Mouse (Mus musculus): ENCODE measurements around the gene Ndufab1. TPM values are rescaled to one million over a fixed set of nuclear protein-coding genes. Genes with fewer than 3 reads are reported as not detected.

Ndufab1 gene
- total RNA-seq, 2 experiments from 2014 or later: 45.8 to 168 TPM

- ATAC-seq (replicated peaks; ENCODE audit: low FRiP score, poor library complexity, severe bottlenecking): no peak
Measured at GRCm38 (mm10) chr7:122074374-122074773, 27.3 kb downstream of the Ndufab1 start.

GRCm38 (mm10) chr7:122067517-122068381, 33.9 kb downstream of the Ndufab1 start:
- ATAC-seq (replicated peaks; ENCODE audit: low FRiP score, poor library complexity, severe bottlenecking): no peak

DNA sequence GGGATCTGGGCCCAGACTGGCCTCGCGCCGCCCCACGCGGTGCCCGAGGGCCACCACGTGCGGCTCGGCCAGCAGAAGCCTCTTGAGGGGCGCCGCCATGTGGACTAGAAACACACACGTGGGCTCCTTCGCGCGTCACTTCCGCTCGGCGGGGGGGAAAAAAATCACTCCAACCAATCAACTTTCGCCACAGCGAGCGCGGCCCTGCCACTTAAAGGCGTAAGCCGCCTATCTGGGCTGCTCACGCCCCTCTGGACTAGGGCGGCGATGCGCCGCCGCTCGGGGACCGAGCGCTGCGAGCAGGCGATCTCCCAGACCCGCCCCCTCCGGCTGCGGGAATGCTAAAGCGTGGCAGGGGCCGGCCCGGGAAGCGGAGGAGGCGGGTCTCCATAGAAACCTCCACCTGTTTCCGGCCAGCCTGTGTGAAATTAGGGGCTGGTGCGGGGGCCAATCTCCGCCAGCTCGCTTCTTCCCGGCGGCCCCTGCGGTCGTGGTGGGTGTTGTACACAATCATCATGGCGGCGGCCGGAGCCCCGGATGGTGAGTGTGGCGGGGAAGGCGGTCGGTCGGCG, 34.7 kb downstream of the Ndufab1 start, which contains the start of the genes Ubfd1 and Ears2:
Gene Ubfd1 (plus strand): TSS at position 231 of the 572 bp plus-strand sequence.
Gene Ears2 (minus strand): TSS at position 319 of the 572 bp plus-strand sequence.
- ATAC-seq (replicated peaks; ENCODE audit: low FRiP score, poor library complexity, severe bottlenecking): peak; percentile 96

DNA sequence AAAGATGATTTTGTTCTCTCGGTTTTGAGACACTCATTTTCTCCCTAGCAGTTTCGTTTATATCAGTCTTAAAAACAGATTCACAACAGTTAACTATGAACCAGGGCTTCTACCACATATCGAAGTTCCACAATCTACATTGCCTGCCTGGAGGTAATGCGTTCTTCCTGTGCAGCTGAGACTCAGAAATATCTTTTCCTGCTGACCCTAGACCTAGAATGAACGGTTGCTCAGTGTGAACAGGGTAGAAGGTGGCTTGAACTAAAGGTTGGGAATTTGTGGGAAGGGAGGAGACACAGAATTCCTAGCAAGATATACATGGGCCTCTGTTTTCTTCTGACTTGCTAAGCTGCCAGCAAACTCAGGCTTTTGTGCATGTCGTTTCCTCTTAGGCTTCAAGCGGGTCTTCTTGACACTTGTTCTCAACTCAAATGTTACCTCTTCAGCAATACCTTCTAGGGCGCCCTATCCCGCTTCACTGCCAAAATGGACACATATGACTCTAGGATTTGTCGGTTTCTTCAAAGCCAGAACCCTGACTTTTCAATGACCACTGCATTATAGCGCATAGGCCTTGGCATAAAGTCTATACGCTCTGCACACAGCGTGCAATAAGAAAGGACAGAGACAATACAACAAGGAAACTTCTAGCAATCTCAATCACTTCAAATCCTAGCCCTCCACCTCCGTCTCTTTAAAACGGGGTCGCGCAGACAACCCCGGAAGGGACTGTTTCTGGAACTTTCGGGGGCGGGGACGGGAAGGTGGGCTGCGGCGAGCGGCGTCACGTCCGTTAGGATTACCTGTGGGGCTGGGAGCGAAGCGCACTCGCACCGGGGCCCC, 35.4 kb downstream of the Ndufab1 start:
- no peak for ATAC-seq (replicated peaks; ENCODE audit: low FRiP score, poor library complexity, severe bottlenecking)

DNA sequence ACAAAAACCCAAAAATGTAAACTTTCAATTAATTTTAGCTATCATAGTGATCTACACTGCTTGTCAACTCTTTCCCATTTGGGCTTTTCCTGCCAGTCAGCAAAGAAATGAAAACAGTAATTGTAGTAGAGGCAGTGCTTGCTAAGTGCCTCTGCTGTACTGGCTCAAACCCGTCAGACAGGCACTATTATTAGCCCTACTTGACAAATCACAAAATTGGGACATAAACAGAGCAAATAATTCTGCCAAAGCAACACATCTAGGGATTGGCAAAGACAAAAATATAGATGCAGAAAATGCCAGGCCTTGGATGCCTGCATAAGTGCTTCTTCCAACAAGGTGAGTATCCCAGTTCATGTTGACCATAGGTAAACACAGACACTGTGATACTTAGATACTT, 36.0 kb downstream of the Ndufab1 start:
- no peak for ATAC-seq (replicated peaks; ENCODE audit: low FRiP score, poor library complexity, severe bottlenecking)

DNA sequence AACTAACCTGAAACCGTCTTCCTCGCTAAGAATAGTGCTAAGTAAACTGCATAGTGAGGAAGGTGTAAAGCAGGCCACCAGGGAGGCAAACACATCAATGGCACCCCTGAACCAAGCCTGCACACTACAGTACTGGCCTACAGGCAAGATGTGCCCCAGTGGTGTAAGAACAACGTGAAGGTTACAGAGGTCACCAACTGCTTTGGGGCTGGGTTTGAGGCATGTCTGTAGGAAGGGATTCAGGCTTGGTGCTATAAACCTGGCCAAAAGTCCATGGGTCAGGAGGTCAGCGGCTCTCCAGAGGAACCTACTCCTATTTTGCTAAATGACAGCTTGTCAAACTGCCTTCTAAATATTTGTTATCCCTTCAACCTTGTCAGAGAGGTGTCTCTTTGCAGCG, 45.1 kb downstream of the Ndufab1 start:
- no peak for ATAC-seq (replicated peaks; ENCODE audit: low FRiP score, poor library complexity, severe bottlenecking)

DNA sequence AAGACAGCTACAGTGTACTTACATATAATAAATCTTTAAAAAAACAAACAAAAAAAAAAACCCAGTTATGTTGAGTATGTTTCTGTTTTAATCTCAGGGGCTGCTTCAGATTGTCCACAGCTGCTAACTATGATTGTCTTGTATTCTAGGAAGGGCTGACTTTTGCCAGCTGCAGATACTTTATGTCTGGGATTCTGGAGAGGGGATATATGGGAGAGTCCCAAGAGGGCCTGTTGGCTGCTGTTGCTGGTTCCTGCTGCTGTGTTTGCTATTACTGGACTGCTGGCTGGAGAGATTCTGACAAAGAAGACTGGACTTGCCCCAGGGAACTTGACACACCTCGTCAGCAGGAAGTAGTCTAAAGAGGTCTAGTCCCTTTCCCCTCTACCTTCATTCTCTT, 50.9 kb downstream of the Ndufab1 start:
- ATAC-seq (replicated peaks; ENCODE audit: low FRiP score, poor library complexity, severe bottlenecking): no peak

DNA sequence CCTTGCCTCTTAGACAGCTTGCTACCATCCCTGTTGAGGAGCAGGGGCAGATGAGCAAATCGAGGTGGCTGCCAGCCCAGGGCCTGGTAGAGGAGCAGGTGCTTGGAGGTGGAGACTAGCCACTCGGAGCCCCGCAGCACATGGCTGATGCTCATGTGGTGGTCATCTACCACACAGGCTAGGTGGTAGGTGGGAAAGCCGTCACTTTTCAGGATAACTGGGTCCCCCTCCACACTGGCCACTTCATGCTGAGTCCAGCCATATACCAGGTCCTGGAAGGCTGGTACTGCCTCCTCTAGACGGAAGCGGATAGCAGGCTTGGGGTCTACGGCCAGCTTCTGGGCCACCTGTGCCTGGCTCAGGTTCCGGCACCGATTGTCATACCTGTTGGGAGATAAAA, 53.5 kb downstream of the Ndufab1 start:
- peak; percentile 49; the same call in 1 of the 2 replicates for ATAC-seq (replicated peaks; ENCODE audit: low FRiP score, poor library complexity, severe bottlenecking)

DNA sequence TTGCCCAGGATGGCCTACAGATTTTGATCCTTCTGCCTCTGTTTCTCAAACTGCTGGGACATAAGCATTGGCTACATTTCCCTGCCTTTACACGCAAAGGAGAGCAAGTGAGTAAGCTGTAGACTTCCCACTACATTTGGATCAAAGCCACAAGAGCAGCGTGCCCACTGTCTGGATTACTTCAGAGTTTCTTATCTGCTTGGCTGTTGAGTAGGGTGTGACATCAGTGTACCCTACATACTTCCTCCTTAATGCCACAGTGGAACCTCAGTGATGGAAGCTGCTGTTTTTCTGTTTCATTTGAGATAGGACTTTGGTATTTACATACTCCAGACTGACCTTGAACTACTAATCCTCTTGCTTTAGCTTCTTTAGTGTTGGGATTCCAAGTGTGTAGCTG, 54.9 kb downstream of the Ndufab1 start:
- ATAC-seq (replicated peaks; ENCODE audit: low FRiP score, poor library complexity, severe bottlenecking): no peak

DNA sequence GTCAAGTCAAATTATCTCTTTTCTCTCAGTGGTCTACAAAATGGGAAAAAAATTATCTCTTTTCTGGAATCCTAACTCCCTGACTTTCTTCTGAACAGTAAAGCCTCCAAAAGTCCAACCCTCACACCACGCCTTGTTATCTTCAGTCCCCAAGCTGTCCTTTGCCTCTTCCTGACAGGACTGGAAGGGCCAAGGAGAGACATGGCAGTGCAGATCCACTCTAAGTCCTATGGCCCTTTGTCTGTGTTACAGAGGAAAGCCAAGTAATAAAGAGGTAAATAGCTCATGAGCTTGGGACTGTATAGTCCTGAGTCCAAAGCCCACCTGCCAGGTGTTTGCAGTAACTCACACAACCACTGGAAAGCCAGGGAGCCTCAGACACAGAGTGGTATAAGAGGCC, 56.0 kb downstream of the Ndufab1 start:
- no peak for ATAC-seq (replicated peaks; ENCODE audit: low FRiP score, poor library complexity, severe bottlenecking)

- ATAC-seq (replicated peaks; ENCODE audit: low FRiP score, poor library complexity, severe bottlenecking): no peak
Measured at GRCm38 (mm10) chr7:122045181-122045634, 56.5 kb downstream of the Ndufab1 start.

DNA sequence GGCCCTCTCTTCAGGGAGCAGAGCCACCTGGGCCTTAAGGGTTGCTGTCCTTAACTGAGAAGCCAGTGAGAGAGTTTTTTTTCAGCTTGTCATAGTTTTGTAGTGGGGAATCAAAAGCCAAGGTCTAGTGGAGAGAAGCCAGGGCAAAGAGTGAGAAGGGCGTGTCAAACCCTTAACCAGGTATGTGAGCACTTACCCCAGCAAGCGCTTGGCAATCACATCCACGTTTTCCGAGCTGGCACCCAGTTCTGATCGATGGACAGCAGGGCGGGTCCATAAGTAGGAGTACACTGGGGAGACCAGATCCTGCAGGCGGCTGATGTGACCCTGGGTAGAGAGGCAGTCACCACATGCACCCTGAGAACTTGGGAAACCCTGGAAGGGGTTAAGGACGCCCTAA, 57.6 kb downstream of the Ndufab1 start:
- no peak for ATAC-seq (replicated peaks; ENCODE audit: low FRiP score, poor library complexity, severe bottlenecking)

Other genes starting within 250 kb of the Ndufab1 start
- not detected in 2 replicates for gene Scnn1b, start 236.8 kb downstream of the Ndufab1 start, total RNA-seq (2015; ENCODE audit: low replicate concordance)
- gene Scnn1b, start 236.8 kb downstream of the Ndufab1 start, total RNA-seq (2017; ENCODE audit: low replicate concordance): not detected in 2 replicates
- 4.2 and 6.1 TPM in 2 replicates for gene Cog7, start 120.2 kb downstream of the Ndufab1 start, total RNA-seq (2015; ENCODE audit: low replicate concordance)
- gene Cog7, start 120.2 kb downstream of the Ndufab1 start, total RNA-seq (2017; ENCODE audit: low replicate concordance): 1.7 and 4.4 TPM in 2 replicates
- gene Gga2, start 80.7 kb downstream of the Ndufab1 start, total RNA-seq (2015; ENCODE audit: low replicate concordance): 6.3 and 7.6 TPM in 2 replicates
- gene Gga2, start 80.7 kb downstream of the Ndufab1 start, total RNA-seq (2017; ENCODE audit: low replicate concordance): 4.9 and 7.2 TPM in 2 replicates
- gene Ubfd1, start 34.7 kb downstream of the Ndufab1 start, total RNA-seq (2015; ENCODE audit: low replicate concordance): 11.2 and 13.0 TPM in 2 replicates
- gene Ubfd1, start 34.7 kb downstream of the Ndufab1 start, total RNA-seq (2017; ENCODE audit: low replicate concordance): 1.7 and 10.4 TPM in 2 replicates
- gene Ears2, start 34.6 kb downstream of the Ndufab1 start, total RNA-seq (2015; ENCODE audit: low replicate concordance): 0.72 TPM in 1 of 2 replicates, not detected in the other
- 0.15 and 0.90 TPM in 2 replicates for gene Ears2, start 34.6 kb downstream of the Ndufab1 start, total RNA-seq (2017; ENCODE audit: low replicate concordance)
- gene Palb2, start 31.1 kb upstream of the Ndufab1 start, total RNA-seq (2015; ENCODE audit: low replicate concordance): 15.1 and 27.0 TPM in 2 replicates
- gene Palb2, start 31.1 kb upstream of the Ndufab1 start, total RNA-seq (2017; ENCODE audit: low replicate concordance): 28.4 and 30.3 TPM in 2 replicates
- 61.6 and 66.3 TPM in 2 replicates for gene Dctn5, start 31.2 kb upstream of the Ndufab1 start, total RNA-seq (2015; ENCODE audit: low replicate concordance)
- 31.4 and 32.3 TPM in 2 replicates for gene Dctn5, start 31.2 kb upstream of the Ndufab1 start, total RNA-seq (2017; ENCODE audit: low replicate concordance)
- 128 and 147 TPM in 2 replicates for gene Plk1, start 57.6 kb upstream of the Ndufab1 start, total RNA-seq (2015; ENCODE audit: low replicate concordance)
- 146 and 147 TPM in 2 replicates for gene Plk1, start 57.6 kb upstream of the Ndufab1 start, total RNA-seq (2017; ENCODE audit: low replicate concordance)
- not detected in 2 replicates for gene Ern2, start 84.3 kb upstream of the Ndufab1 start, total RNA-seq (2015; ENCODE audit: low replicate concordance)
- not detected in 2 replicates for gene Ern2, start 84.3 kb upstream of the Ndufab1 start, total RNA-seq (2017; ENCODE audit: low replicate concordance)
- gene Chp2, start 117.6 kb upstream of the Ndufab1 start, total RNA-seq (2015; ENCODE audit: low replicate concordance): 1.7 and 4.3 TPM in 2 replicates
- 6.7 and 7.8 TPM in 2 replicates for gene Chp2, start 117.6 kb upstream of the Ndufab1 start, total RNA-seq (2017; ENCODE audit: low replicate concordance)
- gene Prkcb, start 186.9 kb upstream of the Ndufab1 start, total RNA-seq (2015; ENCODE audit: low replicate concordance): 26.8 and 44.7 TPM in 2 replicates
- gene Prkcb, start 186.9 kb upstream of the Ndufab1 start, total RNA-seq (2017; ENCODE audit: low replicate concordance): 17.5 and 23.0 TPM in 2 replicates

All from erythroid progenitor cell, adult 5-6 weeks (primary cell).